Mouse (Mus musculus): ENCODE results near the gene Cenpk. TPM values are rescaled to one million over a fixed set of nuclear protein-coding genes. Genes with fewer than 3 reads are reported as not detected.
"Not testable (repeated sequence)": the region's sequence is repeated elsewhere in the genome, so short reads cannot be mapped to it uniquely, and the experiment has no call there.

Cenpk gene
- total RNA-seq (2017): 87.1 and 134 TPM in 2 replicates

DNA sequence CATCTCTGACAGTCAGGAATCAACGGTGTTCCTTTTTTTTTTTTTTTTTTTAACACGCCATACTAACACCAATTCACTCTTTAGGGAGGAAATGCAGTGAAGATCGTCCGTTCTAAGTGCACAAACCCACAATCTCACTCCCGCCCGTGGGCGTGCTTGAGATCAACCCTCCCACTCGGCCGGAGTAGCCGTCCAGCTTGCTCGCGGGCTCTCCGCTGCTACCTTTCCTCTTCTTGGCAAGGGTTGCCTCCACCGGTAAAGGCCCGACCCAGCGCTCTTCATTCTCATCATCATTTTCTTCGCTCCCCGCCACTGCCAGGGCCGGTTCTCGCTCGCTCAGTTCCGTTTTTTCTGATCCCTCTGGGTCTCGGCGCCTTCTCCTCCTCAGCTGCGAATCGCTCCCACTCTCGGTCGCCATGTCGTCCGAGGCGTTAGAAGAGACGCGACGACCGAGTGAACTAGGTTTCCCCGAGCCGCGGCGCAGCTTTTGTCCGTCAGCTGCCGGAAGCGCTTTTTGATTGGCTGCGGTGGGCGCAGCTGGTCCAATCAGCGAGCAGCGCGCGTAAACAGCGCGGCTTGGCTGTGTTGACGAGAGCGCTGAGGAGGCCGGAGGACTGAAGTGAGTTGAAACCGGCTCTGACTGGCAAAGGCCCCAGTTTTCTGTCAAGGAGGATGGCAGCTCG is at the start of gene Cenpk, which contains the start of gene Ppwd1:
Gene Cenpk (plus strand): TSS at position 228 of the 683 bp plus-strand sequence.
Gene Ppwd1 (minus strand): TSS at position 460 of the 683 bp plus-strand sequence.
- peak; percentile 98 for ATAC-seq (replicated peaks; ENCODE audit: low read depth, poor library complexity, severe bottlenecking)

- peak; percentile 94 for ATAC-seq (replicated peaks; ENCODE audit: low read depth, poor library complexity, severe bottlenecking)
These were observed 49.7 kb upstream of the Cenpk start, which contains the start of gene Trim23 for GRCm38 (mm10) chr13:104178650-104179121. Trim23 (plus strand) TSS chr13:104178797.

- no peak for ATAC-seq (replicated peaks; ENCODE audit: low read depth, poor library complexity, severe bottlenecking)
These were observed 49.1 kb upstream of the Cenpk start for GRCm38 (mm10) chr13:104179176-104179888.

DNA sequence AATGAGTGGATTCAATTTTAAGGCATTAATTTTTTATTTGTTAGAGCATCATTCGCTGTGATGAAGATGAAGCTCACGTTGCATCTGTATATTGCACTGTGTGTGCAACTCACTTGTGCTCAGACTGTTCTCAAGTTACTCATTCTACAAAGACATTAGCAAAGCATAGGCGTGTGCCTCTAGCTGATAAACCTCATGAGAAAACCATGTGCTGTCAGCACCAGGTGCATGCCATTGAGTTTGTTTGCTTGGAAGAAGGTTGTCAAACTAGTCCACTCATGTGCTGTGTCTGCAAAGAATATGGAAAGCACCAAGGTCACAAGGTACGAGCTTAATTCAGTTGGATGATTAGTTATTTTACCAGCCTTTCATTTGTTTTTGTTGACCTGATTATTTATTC is 41.1 kb upstream of the Cenpk start:
- no peak for ATAC-seq (replicated peaks; ENCODE audit: low read depth, poor library complexity, severe bottlenecking)

DNA sequence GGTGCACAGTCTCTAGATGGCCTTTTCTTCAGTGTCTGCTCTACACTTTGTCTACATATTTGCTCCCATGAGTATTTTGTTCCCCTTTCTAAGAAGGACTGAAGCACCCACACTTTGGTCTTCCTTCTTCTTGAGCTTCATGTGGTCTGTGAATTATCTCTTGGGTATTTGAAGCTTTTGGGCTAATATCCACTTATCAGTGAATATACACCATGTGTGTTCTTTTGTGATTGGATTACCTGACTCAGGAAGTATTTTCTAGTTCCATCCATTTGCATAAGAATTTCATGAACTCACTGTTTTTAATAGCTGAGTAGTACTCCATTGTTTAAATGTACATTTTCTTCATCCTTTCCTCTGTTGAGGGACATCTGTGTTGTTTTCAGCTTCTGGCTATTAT is 32.5 kb upstream of the Cenpk start:
- ATAC-seq (replicated peaks; ENCODE audit: low read depth, poor library complexity, severe bottlenecking): not testable (repeated sequence)

DNA sequence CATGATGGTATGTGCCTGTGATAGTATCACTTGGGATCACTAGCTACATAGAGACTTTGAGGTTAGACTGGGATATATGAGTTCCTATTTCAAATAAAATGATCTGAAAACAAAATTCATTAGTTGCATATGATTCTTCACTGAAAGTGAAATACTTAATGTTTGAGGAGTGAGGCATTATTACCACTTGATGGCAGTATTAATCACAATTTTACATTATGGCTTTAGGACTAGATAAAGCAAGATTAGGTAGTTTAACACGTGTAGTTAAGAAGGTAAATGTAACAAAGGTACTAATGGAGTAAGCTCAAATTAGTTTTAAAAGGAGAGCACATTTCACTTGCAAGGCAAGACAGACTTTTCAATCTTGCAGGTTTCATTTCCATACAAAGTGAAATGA is 24.1 kb upstream of the Cenpk start:
- 0 out of 2 replicates have a peak, but pooled peaks have one; percentile 47 for ATAC-seq (replicated peaks; ENCODE audit: low read depth, poor library complexity, severe bottlenecking)

- ATAC-seq (replicated peaks; ENCODE audit: low read depth, poor library complexity, severe bottlenecking): no peak
These were observed 933 bp upstream of the Cenpk start for GRCm38 (mm10) chr13:104227478-104227877.

DNA sequence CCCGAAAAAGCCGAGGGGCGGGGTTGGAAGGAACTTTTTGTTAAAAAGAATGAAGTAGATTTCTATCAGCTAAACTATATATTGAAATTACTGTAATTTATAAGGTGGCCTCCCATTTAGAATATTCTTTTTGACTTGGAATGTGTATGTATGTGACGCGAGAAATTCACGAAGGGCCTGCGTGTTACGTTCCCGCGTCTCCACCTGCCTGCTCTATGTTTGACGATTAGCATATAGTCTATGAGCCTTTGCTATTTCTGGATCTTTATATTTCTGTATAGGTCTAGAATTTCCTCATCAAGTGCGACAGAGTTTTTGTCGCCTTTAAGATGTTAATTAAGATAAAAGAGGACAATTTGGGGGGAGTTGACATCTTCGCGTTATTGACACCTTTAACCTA is 770 bp downstream of the Cenpk start:
- no peak for ATAC-seq (replicated peaks; ENCODE audit: low read depth, poor library complexity, severe bottlenecking)

- peak; percentile 52; the same call in 1 of the 2 replicates for ATAC-seq (replicated peaks; ENCODE audit: low read depth, poor library complexity, severe bottlenecking)
These were observed 30.6 kb downstream of the Cenpk start for GRCm38 (mm10) chr13:104258997-104259396.

- peak; percentile 33 for ATAC-seq (replicated peaks; ENCODE audit: low read depth, poor library complexity, severe bottlenecking)
These were observed 56.6 kb downstream of the Cenpk start for GRCm38 (mm10) chr13:104285031-104285431.

- no peak for ATAC-seq (replicated peaks; ENCODE audit: low read depth, poor library complexity, severe bottlenecking)
These were observed 57.4 kb downstream of the Cenpk start for GRCm38 (mm10) chr13:104285737-104286311.

- no peak for ATAC-seq (replicated peaks; ENCODE audit: low read depth, poor library complexity, severe bottlenecking)
These were observed 57.9 kb downstream of the Cenpk start for GRCm38 (mm10) chr13:104286336-104286735.

DNA sequence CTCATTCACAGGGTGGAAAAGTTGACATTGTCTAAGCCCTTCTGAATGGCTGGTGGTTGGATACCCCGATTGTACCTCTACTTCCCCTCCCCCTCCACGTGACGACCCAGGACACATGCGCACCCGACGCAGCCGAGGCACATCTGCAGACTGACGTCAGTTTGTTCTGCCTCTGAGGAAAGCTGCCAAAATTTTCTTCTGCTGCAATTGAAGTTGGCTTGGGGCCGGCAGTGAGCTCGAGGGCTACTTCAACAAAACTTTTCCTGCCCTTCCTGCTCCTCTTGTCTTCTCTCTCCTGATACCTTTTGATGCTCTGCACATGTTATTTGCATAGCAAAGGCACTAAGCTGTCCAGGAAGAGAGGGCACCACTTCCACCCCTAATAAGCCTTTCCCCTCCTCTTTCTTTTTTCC is 58.5 kb downstream of the Cenpk start:
- peak; percentile 87 for ATAC-seq (replicated peaks; ENCODE audit: low read depth, poor library complexity, severe bottlenecking)

GRCm38 (mm10) chr13:104287366-104288225 is 59.2 kb downstream of the Cenpk start, which contains the start of gene Adamts6:
Adamts6 (plus strand) TSS chr13:104287835.
- no peak for ATAC-seq (replicated peaks; ENCODE audit: low read depth, poor library complexity, severe bottlenecking)

DNA sequence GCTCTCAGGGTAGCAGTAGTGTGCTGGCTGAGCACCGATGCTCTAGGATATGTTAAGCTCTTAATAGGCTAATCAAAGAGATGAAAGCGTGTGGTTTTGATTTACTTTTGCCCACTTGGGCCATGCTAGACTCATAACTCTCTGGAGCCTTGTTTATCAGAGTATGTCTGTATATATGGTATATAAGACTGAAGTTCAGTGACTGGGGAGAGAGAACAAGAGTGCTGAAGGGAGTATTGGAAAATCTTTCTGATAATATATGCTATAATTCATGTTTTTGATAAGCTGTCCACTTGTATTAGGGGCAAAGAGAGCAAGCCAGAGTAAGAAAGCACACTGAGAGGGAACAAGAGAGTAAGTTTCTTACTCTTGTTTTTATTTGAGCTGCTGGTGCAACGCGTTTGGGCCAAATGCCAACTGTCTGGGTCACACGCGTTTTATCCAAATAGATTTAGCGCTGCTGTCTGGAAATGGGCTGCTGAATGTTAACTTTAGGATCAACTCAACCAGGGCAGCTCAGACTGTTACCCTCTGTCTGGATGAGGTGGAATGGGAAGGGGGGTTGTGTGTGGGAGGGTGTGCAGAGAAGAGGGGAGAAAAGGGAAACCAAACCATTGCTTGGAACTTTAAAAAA is 59.9 kb downstream of the Cenpk start:
- 0 out of 2 replicates have a peak, but pooled peaks have one; percentile 0 for ATAC-seq (replicated peaks; ENCODE audit: low read depth, poor library complexity, severe bottlenecking)

GRCm38 (mm10) chr13:104289176-104289575 is 60.8 kb downstream of the Cenpk start:
- no peak for ATAC-seq (replicated peaks; ENCODE audit: low read depth, poor library complexity, severe bottlenecking)

DNA sequence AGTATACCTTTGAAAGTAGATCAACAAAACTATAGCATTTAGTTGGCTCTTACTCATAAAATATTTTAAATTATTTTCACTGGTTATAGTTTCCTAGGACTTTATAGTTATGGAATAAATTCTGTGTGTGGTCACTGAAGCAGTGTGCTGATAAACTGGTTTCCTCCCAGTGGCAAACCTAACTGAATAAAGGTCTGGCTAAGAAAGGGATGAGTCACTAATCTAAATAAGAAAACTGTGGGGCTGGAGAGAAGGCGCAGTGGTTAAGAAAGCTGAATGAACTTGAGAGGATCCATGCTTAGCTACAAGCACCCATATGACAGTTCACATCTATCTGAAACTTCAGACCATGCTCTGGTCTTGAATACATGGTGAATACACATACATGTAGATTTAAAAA is 67.1 kb downstream of the Cenpk start:
- peak; percentile 72; the same call in 1 of the 2 replicates for ATAC-seq (replicated peaks; ENCODE audit: low read depth, poor library complexity, severe bottlenecking)
